In the genomic region with DNA sequence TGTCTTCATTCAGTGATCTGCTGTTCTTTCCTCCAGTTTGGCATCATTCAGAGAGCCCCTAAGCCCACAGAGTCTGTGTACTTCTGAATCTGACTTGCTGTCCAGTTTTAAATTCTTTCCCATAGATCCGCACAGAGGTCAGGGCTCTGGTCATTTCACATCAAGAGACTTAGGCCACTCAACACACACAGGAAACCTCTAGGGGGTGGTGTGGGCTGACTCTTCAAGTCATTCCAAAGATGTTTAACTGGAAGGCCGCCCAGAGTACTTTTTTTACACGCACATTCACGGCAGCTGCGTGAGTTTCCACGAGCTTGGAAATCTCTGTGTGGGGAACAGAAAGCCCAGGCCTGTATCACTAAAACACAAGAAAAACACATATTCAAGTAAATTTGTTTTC, we compare ENCODE assay signal across 9 mouse cellular contexts.
DNase-seq lines count a peak whose midpoint lies in the region; ATAC-seq lines count a peak whose summit lies in the region.
"Had no signal": no experiment of that assay in that cellular context is flagged by ENCODE, and none has a peak within 500 bp of the region (broad histone marks: within the 10 kb centered on the region; RNA-seq: fewer than 3 reads in every experiment).

No protein-coding gene starts in this region.

- no peaks in the 10 kb centered on the region for H3K9me3 ChIP-seq in kidney, embryonic 15.5 days (replicated peaks)
- H3K9me3 ChIP-seq in hindbrain, embryonic 14.5 days (ENCODE audit: control insufficient read depth, low read length) = no peaks in the 10 kb centered on the region
- H3K9me3 ChIP-seq: limb, embryonic 15.5 days had no signal

- no peak for ATAC-seq in kidney, embryonic 15.5 days (replicated peaks; ENCODE audit: low FRiP score)
- ATAC-seq in hindbrain, embryonic 14.5 days (ENCODE audit: low FRiP score) = no peak

- H3K4me2 ChIP-seq in kidney, embryonic 15.5 days = no peak overlapping the region
- H3K4me2 ChIP-seq in hindbrain, embryonic 14.5 days (replicated peaks) = no peak overlapping the region
- H3K4me2 ChIP-seq: limb, embryonic 15.5 days had no signal

- H3K36me3 ChIP-seq in kidney, embryonic 15.5 days = no peaks in the 10 kb centered on the region
- no peaks in the 10 kb centered on the region for H3K36me3 ChIP-seq in hindbrain, embryonic 14.5 days (replicated peaks; ENCODE audit: control insufficient read depth, insufficient read depth)
- H3K36me3 ChIP-seq: limb, embryonic 15.5 days had no signal

- no peak overlapping the region for H3K27ac ChIP-seq in kidney, embryonic 15.5 days
- no peak overlapping the region for H3K27ac ChIP-seq in hindbrain, embryonic 14.5 days
- H3K27ac ChIP-seq: limb, embryonic 15.5 days had no signal

- peak; percentile 36 for DNase-seq in kidney, adult 11 months
- peak; percentile 1 to 4 for DNase-seq in adrenal gland, postnatal 36 days
- DNase-seq in heart, postnatal 10 days = peak; percentile 36 to 51
- peak; percentile 44 for DNase-seq in lung, postnatal 25 days (ENCODE audit: low spot score)
- no peak for DNase-seq in ovary, adult 18-20 months (ENCODE audit: low spot score)
- no peak for DNase-seq in hindbrain, embryonic 14.5 days (ENCODE audit: low spot score)
- no peak for DNase-seq in cerebellum, postnatal 25 days

- no peaks in the 10 kb centered on the region for H3K27me3 ChIP-seq in kidney, embryonic 15.5 days
- no peaks in the 10 kb centered on the region for H3K27me3 ChIP-seq in hindbrain, embryonic 14.5 days (ENCODE audit: control insufficient read depth, insufficient read depth, low read length)
- H3K27me3 ChIP-seq: limb, embryonic 15.5 days had no signal

- intact Hi-C loops in heart, postnatal 10 days (cut with DNase I) = loop anchor here (10.0 kb wide), 2 partner anchors 271 to 481 kb away; no protein-coding TSS in a partner anchor

- no peak overlapping the region for H3K9ac ChIP-seq in kidney, embryonic 15.5 days
- H3K9ac ChIP-seq in hindbrain, embryonic 14.5 days = no peak overlapping the region
- H3K9ac ChIP-seq: limb, embryonic 15.5 days had no signal

- H3K4me1 ChIP-seq in kidney, embryonic 15.5 days = 0 out of 2 replicates have a peak, but pooled peaks cover 3% of the 10 kb centered on the region
- 0 out of 2 replicates have a peak, but pooled peaks cover 3% of the 10 kb centered on the region for H3K4me1 ChIP-seq in hindbrain, embryonic 14.5 days (replicated peaks; ENCODE audit: control insufficient read depth, insufficient read depth, low read length)
- H3K4me1 ChIP-seq: limb, embryonic 15.5 days had no signal

- 58% methylated on average over 6 of the region's 6 CpGs for WGBS in kidney, embryonic 15.5 days
- WGBS in hindbrain, embryonic 14.5 days = 66% methylated on average over 6 of the region's 6 CpGs

- H3K4me3 ChIP-seq in kidney, embryonic 15.5 days (replicated peaks) = no peak overlapping the region
- H3K4me3 ChIP-seq in hindbrain, embryonic 14.5 days (replicated peaks; ENCODE audit: low read length) = no peak overlapping the region
- H3K4me3 ChIP-seq: limb, embryonic 15.5 days had no signal

Comparison
In these comparisons a context has a peak if more than half of its experiments do, and no peak if none do; other contexts are left out.
1. DNase-seq: peak in kidney, adult 11 months (single experiment), adrenal gland, postnatal 36 days (2 of 2), heart, postnatal 10 days (2 of 2) and lung, postnatal 25 days (single experiment); none in ovary, adult 18-20 months (single experiment), hindbrain, embryonic 14.5 days (single experiment) and cerebellum, postnatal 25 days (0 of 2).